Mouse (Mus musculus): ENCODE results near the gene Cab39.

GRCm38 (mm10) chr1:85829016-85829415 is 35.8 kb downstream of the Cab39 start:
- TF ChIP-seq CTCF (IDR thresholded peaks at IDR 0.05; ENCODE audit: borderline replicate concordance, insufficient read depth, low read depth, low read length) (no peak), POLR2A (IDR thresholded peaks at IDR 0.05; ENCODE audit: borderline replicate concordance, insufficient read depth, low read length) (no peak)
